Mouse (Mus musculus) ovary, adult 18-20 months (tissue): Measurements from ENCODE around the gene 1300017J02Rik.

Experiments
- DNase-seq: peaks from one replicate; pipeline ENCODE4 v3.0.0; 2022; ENCODE audit warnings: low spot score, mixed read lengths

1300017J02Rik gene

GRCm38 (mm10) chr9:103212654-103213420 is 92.0 kb downstream of the 1300017J02Rik start:
- no peak for DNase-seq

- DNase-seq, result no peak
These were observed 96.0 kb downstream of the 1300017J02Rik start for GRCm38 (mm10) chr9:103208802-103209423.

DNA sequence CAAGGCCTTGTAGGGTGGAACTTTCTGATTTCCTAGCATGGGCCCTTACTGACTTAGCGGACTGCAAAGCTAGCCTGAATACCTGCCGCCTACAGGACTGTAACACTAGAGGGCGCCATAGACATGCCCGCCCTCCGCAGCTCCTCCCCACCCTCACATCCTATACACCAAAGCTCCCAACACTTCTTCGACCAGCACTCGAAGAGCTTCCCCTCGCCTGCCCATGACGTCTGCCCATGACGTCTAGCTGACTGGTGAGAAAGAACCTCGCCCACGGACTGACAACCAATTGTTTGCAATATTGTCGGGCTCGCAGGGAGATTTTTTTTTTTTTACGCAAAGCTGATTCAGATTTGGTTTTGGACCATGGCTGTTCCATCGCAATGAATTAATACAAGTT is 97.0 kb downstream of the 1300017J02Rik start:
- DNase-seq, result peak; percentile 56

DNA sequence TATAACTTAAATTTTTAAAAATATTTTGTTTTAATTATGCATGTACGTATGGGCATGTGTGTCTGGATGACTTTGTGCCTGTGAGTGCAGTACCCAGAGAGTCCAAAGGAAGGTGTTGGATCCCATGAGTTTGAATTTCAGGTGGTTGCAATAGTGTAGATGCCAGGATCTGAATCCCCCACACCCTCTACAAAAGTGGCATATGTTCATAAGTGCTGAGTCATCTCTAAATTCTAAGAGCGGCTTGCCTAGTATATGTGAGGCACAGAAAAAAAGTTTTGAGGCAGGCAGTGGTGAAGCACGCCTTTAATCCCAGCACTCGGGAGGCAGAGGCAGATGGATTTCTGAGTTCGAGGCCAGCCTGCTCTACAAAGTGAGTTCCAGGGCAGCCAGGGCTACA is 99.1 kb downstream of the 1300017J02Rik start:
- no peak for DNase-seq

- DNase-seq, result peak; percentile 82
These were observed 103.2 kb downstream of the 1300017J02Rik start, which contains the start of gene Srprb for GRCm38 (mm10) chr9:103201561-103202260. TSS of gene Srprb (minus strand) at chr9:103202137.
